ENCODE assay signal across 19 mouse cellular contexts in the genomic region with DNA sequence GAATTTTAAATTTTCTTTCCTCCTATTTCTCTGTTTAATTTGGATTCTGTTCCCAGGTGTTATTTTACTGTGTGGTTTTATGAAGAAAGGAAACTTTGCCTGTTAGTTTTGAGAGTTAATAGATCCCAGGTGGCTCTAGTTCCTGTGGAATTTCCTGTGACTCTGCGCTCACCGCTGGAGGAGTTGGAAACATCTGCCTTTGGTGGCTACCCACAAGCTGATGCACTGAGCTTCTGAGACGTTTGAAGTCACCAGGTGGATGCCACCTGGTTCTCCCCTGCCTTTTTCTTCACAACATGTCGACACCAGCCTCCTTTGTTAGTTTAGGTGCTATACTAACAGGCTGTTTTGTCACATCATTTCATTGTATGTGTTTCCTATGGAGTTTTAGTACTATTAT.
DNase-seq lines count a peak whose midpoint lies in the region; ATAC-seq and TF ChIP-seq lines count a peak whose summit lies in the region.
"Had no signal": no experiment of that assay in that cellular context is flagged by ENCODE, and none has a peak within 500 bp of the region (broad histone marks: within the 10 kb centered on the region; RNA-seq: fewer than 3 reads in every experiment).

No protein-coding gene starts in this region.

- TF ChIP-seq POLR2A in thymus, adult 2 months (IDR thresholded peaks at IDR 0.05; ENCODE audit: control insufficient read depth, extremely low read depth, insufficient read depth, low read length, poor library complexity) = no peak

- ATAC-seq in neural tube, embryonic 15.5 days (ENCODE audit: low FRiP score) = no peak
- ATAC-seq in inflammation-experienced regulatory T-cells, adult 6 months = no peak
- ATAC-seq: forebrain, embryonic 13.5 days; midbrain, embryonic 16.5 days had no signal

- H3K4me3 ChIP-seq in neural tube, embryonic 15.5 days (replicated peaks) = no peak overlapping the region
- no peak overlapping the region for H3K4me3 ChIP-seq in thymus, adult 2 months (ENCODE audit: control insufficient read depth, insufficient read depth, low read length)
- H3K4me3 ChIP-seq: embryonic facial prominence, embryonic 15.5 days; forebrain, embryonic 13.5 days; gastrocnemius, adult 2 months; neural tube, embryonic 12.5 days had no signal

- H3K4me2 ChIP-seq in neural tube, embryonic 15.5 days = no peak overlapping the region
- H3K4me2 ChIP-seq: embryonic facial prominence, embryonic 15.5 days; forebrain, embryonic 13.5 days; neural tube, embryonic 12.5 days had no signal

- no peak overlapping the region for H3K27ac ChIP-seq in neural tube, embryonic 15.5 days (replicated peaks)
- H3K27ac ChIP-seq in thymus, adult 2 months (ENCODE audit: control insufficient read depth, insufficient read depth, low read length) = no peak overlapping the region; the same call in 1 of the 2 replicates
- H3K27ac ChIP-seq: embryonic facial prominence, embryonic 15.5 days; forebrain, embryonic 13.5 days; gastrocnemius, adult 2 months; neural tube, embryonic 12.5 days had no signal

- TF ChIP-seq CTCF in thymus, adult 2 months (IDR thresholded peaks at IDR 0.05; ENCODE audit: borderline replicate concordance, control insufficient read depth, extremely low read depth, insufficient read depth, low read length, poor library complexity) = no peak

- H3K4me1 ChIP-seq in neural tube, embryonic 15.5 days = no peaks in the 10 kb centered on the region
- H3K4me1 ChIP-seq in thymus, adult 2 months (replicated peaks; ENCODE audit: control insufficient read depth, insufficient read depth, low read length) = peaks cover 10% of the 10 kb centered on the region
- H3K4me1 ChIP-seq: embryonic facial prominence, embryonic 15.5 days; forebrain, embryonic 13.5 days; neural tube, embryonic 12.5 days had no signal

- H3K9ac ChIP-seq in neural tube, embryonic 15.5 days (replicated peaks) = no peak overlapping the region
- H3K9ac ChIP-seq: embryonic facial prominence, embryonic 15.5 days; forebrain, embryonic 13.5 days; neural tube, embryonic 12.5 days had no signal

- no peaks in the 10 kb centered on the region for H3K9me3 ChIP-seq in neural tube, embryonic 15.5 days (replicated peaks)
- H3K9me3 ChIP-seq: embryonic facial prominence, embryonic 15.5 days; forebrain, embryonic 13.5 days; neural tube, embryonic 12.5 days had no signal

- 72% methylated on average over 4 of the region's 4 CpGs for WGBS in neural tube, embryonic 15.5 days
- WGBS in thymus, adult 2 months = 3% methylated on average over 4 of the region's 4 CpGs

- no peaks in the 10 kb centered on the region for H3K36me3 ChIP-seq in neural tube, embryonic 15.5 days
- no peaks in the 10 kb centered on the region for H3K36me3 ChIP-seq in thymus, adult 2 months (ENCODE audit: control insufficient read depth, insufficient read depth, low read length)
- H3K36me3 ChIP-seq: embryonic facial prominence, embryonic 15.5 days; neural tube, embryonic 12.5 days had no signal

- DNase-seq in neural tube, embryonic 10.5 days (ENCODE audit: extremely low spot score, low spot score) = peak; percentile 23
- peak; percentile 80 for DNase-seq in hindlimb bud, embryonic 11.5 days (ENCODE audit: extremely low spot score, low read depth, low spot score)
- DNase-seq in thymus, adult 2 months = peak; percentile 56
- DNase-seq in MN1 (ENCODE audit: low spot score) = no peak
- DNase-seq in gastrocnemius, adult 18-20 months (ENCODE audit: low spot score) = no peak
- DNase-seq: adrenal gland, postnatal 10 days; cerebellum, adult 9-10 months; gastrocnemius, adult 2 months; heart, postnatal 14 days; layer of hippocampus, postnatal 36 days; left cerebral cortex, postnatal 4 days; lung, postnatal 36 days; right cerebral cortex, postnatal 25 days had no signal

- H3K27me3 ChIP-seq in neural tube, embryonic 15.5 days (replicated peaks) = no peaks in the 10 kb centered on the region
- H3K27me3 ChIP-seq in thymus, adult 2 months (ENCODE audit: control insufficient read depth, insufficient read depth, low read length) = no peaks in the 10 kb centered on the region
- H3K27me3 ChIP-seq: embryonic facial prominence, embryonic 15.5 days; forebrain, embryonic 13.5 days; neural tube, embryonic 12.5 days had no signal

Comparison
In these comparisons a context has a peak if more than half of its experiments do, and no peak if none do; other contexts are left out.
1. DNase-seq: peak in neural tube, embryonic 10.5 days (single experiment), hindlimb bud, embryonic 11.5 days (single experiment) and thymus, adult 2 months (single experiment); none in MN1 (single experiment) and gastrocnemius, adult 18-20 months (single experiment).